Mouse (Mus musculus): ENCODE results near the gene Lima1.
"Not testable (repeated sequence)": the region's sequence is repeated elsewhere in the genome, so short reads cannot be mapped to it uniquely, and the experiment has no call there.

The Lima1 gene

DNA sequence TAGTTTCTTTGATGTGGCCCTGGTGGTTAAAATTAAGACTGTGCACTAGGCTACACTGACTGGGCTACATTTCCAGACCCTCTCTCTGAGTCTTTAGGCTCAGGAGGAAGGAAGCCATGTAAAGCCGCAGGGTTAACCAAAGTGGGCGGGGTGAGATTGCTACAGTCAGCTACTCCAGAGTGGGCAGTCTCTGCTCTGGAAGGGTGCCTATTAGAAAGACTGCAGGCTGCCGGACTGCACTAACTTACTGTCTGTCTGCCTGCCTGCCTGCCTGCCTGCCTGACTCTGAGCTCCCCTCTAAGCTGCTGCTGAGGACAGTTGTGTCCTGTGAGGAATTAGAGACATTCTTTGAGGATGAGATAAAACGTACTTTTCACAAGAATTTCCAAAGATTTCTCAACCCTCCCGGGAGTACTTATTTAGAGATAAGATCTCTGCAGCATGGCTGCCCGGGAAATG lies 72.0 kb downstream of the Lima1 start:
- no peak for DNase-seq (ENCODE audit: low spot score in 2 of 2)

DNA sequence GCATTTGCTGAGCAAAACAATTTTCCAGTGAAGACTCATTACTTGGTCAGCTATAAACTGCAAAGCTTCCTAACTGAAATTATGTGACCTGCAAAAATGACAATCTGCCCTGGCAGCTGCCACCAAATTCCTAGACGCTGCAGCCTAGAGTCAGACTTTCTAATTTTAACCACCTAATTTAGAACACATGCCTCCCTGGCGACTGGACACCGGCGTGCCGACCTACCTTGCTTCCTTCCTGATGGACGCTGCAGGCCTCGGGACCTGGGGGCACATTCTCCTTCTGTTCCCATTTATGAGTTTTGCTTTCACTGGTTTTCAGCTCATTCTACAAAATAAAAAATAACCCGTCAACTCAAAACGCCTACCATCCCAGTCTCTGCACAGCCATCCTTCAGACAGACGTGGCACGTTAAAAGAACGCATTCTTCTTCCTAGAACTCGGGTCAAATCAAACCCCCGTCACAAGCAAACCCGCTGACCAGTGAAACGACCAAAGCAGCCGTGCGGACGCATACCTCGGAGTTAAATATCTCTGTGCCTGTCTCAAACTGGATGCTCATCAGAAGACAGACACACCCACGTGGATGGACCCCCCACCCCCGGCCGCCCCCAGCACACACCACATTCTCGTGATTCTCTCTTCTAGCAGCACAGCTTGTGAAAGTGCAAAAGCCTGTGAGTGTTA lies 73.2 kb downstream of the Lima1 start:
- DNase-seq (ENCODE audit: low spot score in 2 of 2) = no peak

DNA sequence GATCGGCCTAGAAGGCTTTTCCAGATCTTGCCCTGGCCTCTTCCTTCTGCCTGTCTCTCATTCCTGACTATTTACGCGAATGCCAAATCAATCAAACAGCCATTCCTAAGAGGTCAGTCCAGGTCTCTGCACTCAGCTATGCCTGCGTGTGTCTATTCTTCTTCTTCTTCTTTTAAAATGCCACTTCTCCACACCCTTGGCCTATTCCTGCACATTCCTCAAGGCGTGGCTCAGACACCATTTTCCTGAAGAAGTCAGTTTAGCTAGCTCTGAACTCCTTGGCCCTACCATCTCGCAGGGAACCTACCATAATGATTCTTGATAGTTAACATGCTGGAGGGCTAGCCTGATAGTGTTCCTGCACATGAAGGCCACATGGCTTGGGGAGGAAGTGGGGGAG lies 75.5 kb downstream of the Lima1 start:
- DNase-seq (ENCODE audit: low spot score in 2 of 2) = no peak

DNA sequence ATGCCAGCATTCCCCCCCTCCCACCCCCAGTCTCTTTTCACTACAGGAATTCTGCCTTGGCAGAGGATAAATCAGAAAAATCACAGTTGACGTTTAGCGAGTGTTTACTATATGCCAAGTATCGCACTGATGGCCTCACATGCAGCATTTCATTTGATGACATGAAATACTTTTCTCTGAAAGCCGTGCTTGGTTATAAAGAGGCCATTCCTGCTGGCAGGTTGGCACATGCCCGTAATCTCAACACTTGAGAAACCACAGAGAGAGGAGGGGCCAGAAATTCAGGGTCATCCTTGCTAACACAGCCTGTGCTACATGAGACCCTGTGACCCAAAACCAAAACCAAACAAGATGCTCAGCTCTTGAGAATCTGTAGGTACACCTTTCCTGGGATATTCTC lies 77.4 kb downstream of the Lima1 start:
- DNase-seq (ENCODE audit: low spot score in 2 of 2) = no peak

DNA sequence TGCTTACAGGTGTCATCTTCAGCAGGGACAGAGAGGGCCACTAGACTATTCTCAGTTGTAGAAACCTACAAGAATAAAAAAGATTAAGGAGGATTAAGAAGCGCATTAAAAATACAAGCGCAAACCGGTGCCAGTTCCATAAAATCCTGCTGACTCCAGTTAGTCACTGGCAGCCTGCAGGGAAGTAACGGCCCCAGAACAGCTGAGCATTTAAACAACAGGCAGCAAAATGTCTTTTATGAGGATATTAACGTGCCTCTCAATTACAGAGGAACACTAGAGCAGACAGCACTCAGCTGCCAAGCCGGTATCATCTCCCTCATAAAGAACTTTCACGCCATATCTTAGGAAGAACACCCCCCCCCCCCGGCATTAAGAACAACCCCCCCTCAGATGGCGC lies 78.5 kb downstream of the Lima1 start:
- no peak for DNase-seq (ENCODE audit: low spot score in 2 of 2)

DNA sequence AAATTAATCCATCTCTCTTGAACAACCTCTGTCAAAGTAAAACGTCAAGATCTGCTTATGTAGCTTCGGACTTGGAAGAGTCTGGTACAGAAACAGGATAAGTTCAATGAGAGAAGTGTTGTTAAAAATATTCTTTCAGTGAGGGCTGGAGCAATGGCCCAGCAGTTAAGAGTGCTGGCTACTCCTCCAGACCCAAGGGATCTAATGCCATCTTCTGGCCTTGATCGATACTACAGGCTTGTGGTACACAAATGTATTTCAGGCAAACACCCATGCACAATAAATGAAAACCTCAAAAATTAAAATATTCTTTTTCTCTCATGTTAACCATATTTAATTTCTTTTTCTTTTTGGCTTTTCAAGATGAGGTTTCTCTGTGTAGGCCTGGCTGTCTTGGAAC lies 79.2 kb downstream of the Lima1 start:
- DNase-seq (ENCODE audit: low spot score in 2 of 2) = no peak

DNA sequence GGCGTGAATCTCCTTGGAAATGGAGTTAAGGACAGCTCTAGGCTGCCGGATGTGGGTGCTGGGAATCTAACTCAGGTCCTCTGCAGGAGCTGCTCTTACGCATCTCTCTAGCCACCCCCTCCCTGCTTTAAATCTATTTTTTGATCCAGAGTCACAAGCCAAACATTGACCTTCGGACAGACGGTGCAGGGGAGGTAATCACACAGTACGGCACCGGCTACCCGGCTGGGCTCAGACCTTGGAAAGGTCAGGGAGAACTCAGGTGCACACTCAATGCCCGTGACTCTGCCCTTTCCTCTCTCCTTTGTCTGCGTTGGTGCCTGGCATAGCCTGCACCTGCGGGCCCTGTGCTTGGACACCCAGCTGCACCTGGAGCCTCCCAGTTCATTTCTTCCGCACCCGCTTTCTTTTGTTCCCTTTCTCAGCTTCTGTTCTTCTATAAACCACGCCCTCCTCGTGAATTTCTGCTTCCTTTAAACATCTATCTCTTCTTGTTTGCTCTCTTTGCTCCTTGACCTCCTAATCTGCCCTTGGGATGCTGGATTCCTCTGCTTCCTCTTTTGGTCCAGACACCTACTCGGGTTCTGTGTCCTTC lies 82.9 kb downstream of the Lima1 start:
- no peak for DNase-seq (ENCODE audit: low spot score in 2 of 2)

DNA sequence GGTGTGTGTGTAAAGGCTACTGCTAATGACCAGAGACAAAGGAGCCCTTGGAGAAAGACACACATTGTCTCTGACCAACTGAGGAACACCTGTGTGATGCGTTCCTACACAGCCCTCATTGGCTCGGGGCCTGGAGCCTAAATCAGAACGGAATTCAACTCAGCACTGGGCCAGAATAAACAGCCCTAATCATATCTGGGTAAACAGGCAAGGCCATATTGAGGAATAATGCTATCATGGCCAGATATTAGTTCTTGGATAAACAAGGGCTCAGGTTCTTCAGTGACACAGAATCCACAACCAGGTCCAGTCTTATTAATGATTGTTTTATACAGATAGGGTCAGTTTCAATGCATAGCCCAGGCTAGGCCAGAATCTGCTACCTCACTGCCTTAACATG lies 84.3 kb downstream of the Lima1 start:
- DNase-seq (ENCODE audit: low spot score in 2 of 2) = no peak

DNA sequence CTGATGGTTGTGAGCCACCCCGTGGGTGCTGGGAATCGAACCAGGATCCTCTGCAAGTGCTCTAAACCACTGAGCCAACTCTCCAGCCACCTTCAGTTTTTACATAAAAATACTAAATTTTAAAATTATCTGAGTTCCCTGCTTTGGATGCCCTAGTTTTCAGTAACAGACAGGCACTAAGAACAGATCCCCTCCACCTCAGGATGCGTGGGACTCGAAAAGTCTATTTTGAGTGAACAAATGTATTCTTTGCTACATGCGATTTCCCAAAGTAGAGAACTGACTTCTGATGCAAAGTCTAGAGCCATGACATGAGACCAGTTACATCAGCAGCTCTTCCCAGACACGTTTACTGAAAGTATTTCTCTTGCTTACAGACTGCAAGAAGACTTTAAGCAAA lies 84.8 kb downstream of the Lima1 start:
- no peak for DNase-seq (ENCODE audit: low spot score in 2 of 2)

DNA sequence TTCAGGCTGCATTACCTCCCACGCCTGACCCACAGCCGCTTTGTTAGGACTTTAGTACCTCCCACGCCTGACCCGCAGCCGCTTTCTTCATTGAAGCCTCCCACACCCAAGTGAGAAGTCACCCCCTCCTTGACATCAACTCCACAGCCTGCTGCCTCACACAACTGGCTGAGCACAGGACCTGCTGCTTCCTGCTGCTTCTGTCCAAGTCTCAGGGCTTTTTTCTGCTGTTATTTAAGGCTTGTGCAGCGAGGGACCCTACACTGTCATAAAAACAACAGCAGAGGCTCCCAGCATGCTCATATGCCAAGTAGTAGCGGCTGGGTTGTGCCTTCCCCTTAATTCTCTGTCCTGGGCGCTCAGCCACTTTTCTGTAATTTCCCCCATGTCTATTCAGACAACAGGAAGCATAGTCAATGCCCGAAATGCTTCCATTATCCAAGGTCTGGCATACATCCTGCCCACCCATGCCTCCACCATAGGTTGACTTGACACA lies 87.6 kb downstream of the Lima1 start:
- DNase-seq (ENCODE audit: low spot score in 2 of 2) = no peak

DNA sequence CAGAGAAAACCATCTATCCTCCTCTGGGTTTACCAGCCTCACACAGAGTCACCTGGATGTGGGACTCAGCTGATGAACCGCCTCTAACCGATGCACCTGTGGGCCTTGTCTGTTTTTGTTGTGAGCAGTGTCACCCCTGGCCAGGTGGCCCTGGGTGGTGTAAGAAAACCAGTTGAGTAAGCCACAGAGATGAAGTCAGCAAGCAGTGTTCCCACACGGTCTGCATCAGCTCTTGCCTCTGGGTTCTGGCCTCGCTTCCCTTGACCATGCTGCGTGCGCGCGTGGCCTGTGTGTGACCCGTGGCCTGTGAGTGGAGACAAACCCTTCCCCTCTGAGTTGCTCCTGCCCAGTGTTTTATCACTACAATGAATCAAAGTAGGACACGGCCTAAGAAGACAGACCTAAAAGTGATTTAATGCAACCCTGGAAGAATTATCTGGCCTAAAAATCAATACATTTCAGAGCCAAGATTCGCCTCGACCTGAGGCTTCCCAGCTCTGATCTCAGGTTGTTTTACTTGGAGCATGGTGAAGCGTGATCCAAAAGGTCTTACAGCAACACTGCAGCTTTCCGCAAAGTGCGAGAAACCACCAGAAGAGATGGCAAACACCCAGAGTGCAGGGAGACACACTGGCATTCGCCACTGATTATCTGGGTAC lies 96.5 kb downstream of the Lima1 start:
- DNase-seq (ENCODE audit: low spot score in 2 of 2) = no peak

DNA sequence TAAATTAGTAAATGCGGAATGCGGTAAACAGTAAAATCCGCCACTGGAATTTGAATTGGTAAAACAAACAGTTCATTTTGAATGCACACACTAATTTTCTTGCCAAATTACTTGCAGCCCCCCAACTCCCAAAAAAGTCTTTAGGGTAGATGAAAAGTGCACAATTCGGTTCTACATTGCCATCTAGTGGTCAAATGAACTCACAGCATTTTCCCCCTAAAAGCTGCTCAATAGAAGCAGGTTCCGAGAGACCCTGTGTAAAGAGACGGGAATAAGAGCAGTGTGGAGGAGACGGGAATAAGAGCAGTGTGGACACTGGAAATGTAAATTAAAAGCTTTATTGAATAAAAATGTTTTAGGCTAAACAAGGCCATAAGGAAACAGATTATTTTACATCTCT lies 97.1 kb downstream of the Lima1 start:
- DNase-seq (ENCODE audit: low spot score in 2 of 2) = peak in 1 of 2 experiments; percentile 23

DNA sequence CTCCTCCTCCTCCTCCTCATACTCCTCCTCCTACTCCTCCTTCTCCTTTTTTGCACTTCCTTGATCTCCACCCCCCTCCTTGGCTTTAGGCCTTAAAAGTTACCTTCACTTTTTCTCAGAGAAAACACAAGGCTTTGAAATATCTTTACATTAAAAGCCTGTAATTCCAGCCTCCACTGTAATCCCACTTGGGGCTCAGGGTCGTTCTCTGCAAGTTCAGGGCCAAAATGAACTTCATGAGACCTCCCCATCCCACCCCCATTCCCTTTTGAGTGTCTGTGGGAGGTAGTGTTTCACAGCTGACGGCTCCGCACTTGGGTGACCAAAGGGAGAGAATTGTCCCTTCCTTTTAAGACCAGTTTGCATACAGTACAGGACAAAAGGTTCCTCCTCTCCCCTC lies 102.3 kb downstream of the Lima1 start:
- no peak for DNase-seq (ENCODE audit: low spot score in 2 of 2)

DNA sequence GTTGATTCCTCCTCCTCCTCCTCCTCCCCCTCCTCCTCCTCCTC lies 102.6 kb downstream of the Lima1 start, which contains the start of gene Cers5:
TSS of gene Cers5 (minus strand) at position 5 of the 44 bp plus-strand sequence.
- not testable (repeated sequence) for DNase-seq (ENCODE audit: low spot score in 2 of 2)

DNA sequence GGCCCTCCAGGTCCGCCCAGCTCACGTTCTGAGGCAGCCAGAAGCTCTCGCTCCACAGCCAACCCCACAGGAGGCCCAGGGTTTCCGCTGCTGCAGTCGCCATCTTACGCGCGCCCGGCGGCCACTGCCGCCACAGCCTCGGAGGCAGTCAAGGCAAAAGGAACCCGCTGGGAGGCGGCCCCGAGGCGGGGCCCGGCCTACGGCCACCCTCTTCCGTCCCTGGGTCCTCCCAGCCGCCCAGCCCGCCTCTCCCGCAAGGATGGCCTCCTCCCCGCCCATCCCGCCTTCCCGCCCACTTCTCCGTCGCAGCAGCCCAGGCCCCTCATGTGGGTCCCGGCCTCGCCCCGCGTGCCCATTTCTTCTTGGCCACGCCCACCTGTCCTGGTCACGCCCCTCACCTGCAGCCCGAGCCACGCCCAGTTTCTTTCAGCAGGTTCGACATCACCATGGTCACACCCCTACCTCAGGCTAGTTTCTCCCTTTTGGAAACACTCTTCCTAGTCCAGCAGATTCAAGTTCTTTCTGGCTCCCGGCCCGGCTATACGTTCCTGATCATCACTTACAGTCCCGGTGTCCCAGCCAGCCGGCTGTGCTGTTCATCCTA lies 102.9 kb downstream of the Lima1 start:
- peak; percentile 60 to 77 for DNase-seq (ENCODE audit: low spot score in 2 of 2)

DNA sequence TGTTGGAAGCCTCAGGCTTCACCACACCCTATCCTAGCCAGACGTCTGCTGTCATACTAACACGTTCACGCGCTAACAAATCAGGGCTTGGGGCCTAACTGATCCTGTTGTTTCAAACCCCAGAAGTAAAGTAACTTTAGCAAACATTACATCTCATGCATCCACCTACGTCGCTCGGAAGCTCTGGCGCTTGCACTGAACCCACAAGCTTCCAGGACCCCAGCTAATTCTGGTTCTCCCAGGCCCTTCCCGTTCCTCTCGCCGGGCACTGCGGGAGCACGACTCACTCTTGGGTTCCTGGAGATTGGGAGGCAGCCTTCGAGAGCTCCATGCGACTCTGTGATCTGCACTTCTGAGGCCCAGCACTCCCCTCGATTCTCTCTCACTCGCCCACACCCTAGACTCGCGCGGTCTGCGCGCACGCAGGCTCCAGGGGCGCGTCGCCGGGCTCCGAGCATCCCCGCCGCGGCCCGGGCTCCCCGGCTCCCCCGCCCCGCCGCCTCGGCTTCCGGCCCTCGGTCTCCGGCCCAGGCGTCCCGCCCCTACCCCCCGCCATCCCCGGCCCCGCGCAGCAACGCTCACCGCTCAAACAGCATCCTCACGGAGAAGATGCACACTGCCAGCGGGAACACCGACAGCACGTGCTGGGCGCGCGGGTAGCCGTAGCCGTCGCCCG lies 103.5 kb downstream of the Lima1 start:
- DNase-seq (ENCODE audit: low spot score in 2 of 2) = peak in 1 of 2 experiments; percentile 45

DNA sequence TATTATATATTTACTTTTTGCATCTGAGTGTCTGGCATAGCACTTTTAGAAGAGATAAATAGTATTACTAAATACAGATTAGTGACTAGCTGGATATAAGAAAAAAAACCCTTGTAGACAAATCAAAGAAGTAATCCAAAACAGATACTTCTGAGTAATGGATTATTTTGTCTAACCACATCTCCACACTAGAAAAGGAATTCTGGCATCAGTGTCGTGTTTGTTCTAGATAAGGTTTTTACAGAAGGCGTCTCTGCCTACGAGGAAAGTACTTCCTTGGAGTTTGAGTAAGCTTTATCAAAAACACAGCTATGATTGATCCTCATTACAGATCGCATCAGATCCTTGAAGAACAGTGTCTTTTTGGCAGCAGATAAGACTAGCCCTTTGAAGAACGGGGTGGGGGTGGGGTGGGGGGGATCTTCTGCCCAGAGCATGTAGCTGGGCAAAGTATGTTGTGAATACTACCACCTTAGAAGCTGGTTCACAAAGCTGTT lies 104.2 kb downstream of the Lima1 start:
- DNase-seq (ENCODE audit: low spot score in 2 of 2) = no peak

DNA sequence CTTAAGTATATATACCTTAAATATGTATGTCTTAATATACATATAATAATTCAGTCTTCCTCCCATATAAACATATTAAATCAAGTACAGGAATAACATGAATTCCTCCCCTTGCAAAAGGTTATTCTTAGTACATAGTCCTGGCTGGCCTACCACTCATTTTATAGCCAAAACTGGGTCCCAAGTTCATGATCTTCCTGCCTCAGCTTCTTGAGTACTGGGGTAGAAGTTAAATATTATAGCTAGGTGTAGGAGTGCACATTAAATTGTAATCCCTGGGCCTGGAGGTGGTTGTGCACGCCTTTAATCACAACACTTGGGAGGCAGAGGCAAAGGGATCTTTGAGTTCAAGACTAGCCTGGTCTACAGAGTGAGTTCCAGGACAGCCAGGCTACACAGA lies 106.5 kb downstream of the Lima1 start:
- DNase-seq (ENCODE audit: low spot score in 2 of 2) = no peak

DNA sequence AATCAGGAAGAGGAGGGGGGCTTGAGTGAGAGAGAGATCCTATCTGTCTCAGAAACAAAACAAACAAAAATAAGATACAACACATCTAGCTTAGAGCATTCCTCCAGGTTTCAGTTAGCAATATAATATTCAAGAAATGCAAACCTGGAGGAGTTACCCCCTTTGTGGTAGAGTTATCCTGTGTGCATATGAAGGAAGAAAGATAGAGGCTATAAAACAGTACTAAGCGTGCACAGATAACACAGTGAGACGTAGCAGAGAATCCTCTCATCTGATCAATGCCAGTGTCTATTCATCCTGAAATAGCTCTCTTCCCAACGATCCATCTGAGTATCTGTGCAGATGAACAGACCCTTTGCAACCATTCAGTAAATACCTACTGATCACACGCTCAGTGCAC lies 107.8 kb downstream of the Lima1 start:
- no peak for DNase-seq (ENCODE audit: low spot score in 2 of 2)

DNA sequence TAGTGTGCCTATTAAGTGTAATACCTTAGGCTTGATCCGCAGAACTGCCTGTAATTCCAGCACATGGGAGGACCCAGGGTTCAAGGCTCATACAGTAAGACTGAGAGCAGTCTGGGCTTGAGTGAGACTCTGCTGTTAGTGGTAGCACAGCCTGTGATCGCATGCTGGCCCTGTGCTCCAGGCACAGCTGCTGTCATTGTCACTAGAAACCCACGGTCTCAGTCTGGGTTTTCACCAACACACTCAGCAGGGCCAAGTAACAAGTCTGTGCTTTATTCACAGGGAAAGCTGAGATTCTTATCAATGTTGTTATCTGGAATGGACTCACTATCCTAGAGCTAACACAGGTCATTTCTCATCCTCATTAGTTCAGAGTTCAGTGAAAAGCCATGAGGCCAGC lies 121.1 kb downstream of the Lima1 start:
- DNase-seq (ENCODE audit: low spot score in 2 of 2) = no peak

DNA sequence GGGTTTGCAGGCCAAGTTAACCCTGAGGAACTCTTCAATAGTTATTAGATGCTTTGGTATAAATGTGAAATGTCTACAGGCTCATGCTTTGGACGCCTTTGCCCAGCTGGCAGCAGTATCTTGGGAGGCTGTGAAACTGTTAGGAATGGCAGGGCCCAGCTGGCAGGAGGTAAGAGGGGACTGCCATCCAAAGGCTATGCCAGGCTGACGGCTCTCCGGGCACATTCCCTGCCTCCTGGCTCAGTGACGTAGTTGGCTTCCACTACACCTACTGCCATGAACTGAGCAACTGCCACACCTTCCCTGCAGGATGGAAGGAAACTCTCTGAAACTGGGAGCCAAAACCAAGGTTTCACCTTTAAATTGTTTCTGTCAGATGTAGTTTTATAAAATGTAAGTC lies 135.0 kb downstream of the Lima1 start:
- no peak for DNase-seq (ENCODE audit: low spot score in 2 of 2)

DNA sequence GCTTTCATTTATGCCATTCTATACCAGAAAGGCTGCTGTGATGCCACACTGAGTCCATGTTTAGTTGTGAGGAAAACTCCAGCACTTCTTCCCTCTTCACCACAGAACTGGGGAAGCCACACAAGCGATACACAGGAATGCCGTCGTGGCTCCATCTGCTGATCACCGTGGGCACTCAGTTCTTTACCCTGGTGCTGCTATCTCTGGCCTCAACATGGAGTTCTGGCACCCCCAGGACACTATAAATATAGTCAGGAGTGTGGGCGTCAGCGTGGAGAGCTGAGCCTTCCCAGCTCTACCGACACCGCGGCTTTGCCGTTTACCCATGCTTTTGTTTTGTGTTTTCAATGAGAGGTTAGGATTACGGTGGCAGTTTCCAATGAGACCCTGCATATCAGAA lies 138.6 kb downstream of the Lima1 start:
- no peak for DNase-seq (ENCODE audit: low spot score in 2 of 2)

DNA sequence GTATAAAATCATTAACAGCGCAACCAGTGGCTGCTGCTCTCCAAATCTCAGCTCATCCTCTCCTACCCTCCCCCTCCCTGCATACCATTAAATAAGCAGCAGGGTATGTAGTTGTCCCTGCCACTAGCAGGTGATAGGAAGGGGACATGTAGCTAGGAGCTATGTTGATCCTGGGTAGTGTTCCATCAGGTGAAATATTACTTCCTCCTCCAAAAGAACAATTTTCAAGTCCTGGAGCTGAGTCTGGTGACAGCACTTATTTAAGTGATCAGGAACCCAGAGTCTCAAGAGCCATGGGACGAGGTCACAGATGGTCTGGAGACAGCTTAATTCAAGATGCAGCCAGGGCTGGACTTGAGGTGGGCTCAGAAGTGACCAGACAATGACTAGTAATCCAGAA lies 139.6 kb downstream of the Lima1 start:
- peak; percentile 100 for DNase-seq (ENCODE audit: low spot score in 2 of 2)

Measured in cerebellum, postnatal 4 days (tissue).